Mouse (Mus musculus): ENCODE data around the gene Reep1. TPM values are rescaled to one million over a fixed set of nuclear protein-coding genes. Genes with fewer than 3 reads are reported as not detected.
A peak's percentile ranks its signal among the peaks of the same experiment; 100 is the strongest.

Reep1 gene
- total RNA-seq, 2 experiments from 2014 or later: 17.3 to 18.4 TPM

DNA sequence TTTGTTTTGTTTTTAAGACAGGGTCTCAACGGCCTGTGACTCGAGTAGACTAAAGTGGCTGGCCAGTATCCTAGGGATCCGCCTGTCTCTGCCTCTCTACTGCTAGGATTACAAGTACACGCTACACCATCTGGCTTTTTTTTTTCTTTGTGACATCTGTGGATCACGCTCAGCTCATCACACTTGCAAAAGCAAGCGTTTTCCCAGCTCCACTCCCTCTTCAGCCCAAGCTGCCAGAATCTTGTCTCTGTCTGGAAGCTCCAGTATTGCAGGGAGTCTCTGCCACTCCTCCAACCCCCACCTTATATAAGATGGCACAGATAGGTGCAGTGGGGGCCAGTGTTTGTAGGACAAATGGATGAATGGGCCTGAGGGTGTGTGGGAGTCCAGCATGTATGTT, 64.8 kb downstream of the Reep1 start:
- no peak for DNase-seq
- intact Hi-C loops (cut with DNase I): no loop called here

DNA sequence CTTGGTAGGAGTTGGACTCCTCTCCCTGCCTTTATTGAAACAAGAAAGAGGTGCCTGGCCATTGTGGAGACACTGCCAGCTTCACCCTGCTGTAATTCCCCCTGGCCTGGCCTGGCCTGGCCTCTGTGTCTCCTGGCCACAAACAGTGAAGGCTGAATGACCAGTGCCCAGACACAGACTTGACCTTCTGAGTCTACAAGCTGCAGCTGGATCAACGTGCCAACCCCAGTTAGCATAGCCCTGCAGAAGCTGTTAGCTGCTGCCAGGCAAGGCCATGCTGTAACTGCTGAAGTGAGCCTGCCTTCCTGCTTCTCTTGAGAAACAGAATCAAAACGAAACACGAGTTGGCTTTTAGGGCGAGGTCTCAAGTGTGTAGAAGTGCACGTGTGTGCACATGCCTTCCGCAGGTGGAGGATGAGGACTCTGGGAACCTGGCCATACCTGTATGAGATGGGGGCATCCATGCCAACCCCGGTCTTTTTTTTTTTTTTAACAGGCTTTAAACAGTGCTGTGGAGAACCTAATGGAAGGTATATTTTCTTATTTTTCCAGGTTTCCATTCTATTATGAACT, 65.4 kb downstream of the Reep1 start:
- DNase-seq: no peak
- intact Hi-C loops (cut with DNase I): no loop called here

DNA sequence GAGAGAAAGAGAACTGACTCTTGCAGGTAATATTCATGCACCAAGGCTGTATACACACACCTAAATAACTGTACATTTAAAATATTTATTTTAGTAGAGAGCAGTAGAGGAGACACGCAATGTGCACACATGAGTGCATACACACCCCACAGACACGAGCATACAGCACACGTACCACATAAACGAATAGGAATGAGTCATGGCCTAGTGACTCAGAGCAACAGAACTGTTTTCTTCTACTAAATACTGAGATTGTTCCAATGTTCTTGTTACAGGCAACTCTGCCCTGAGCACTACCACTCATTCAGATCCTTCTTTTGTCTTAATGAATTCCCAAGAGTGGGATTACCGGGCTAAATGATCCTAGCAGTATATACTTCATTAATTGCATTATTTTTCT, 70.7 kb downstream of the Reep1 start:
- intact Hi-C loops (cut with DNase I): no loop called here
- no peak for DNase-seq

DNA sequence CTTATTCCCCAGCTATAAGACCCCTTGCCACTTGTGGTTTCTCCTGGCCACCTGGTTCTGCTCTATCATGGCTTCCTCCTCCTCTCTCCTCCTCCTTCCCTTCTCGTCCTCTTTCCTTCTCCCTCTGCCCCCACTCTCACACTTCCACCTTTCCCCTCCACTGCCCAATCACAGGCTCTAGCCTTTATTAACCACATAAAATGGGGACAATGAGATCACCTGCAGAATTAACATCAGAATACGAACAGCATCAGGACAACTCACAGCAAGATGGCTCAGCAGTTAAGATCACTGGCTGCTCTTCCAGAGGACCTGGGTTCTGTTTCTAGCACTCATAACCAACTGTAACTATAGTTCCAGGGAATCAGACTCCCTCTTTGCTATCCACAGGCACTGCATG, 72.5 kb downstream of the Reep1 start:
- intact Hi-C loops (cut with DNase I): no loop called here

DNA sequence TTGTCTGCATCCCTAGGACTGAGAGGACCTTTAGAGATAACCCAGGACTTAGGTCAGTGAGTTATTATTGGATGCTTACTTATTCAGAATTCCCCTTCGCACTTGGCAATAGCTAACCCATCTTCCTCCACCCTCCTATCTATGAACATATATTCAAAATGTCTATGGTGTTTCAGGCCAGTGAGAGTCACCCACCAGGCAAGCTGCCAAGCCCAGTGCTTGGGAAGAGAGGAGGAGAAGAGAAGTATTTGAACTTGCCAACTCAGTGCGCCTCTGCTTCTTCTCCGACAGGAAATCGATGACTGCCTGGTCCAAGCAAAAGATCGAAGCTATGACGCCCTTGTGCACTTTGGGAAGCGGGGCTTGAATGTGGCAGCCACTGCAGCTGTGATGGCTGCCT, 73.1 kb downstream of the Reep1 start:
- intact Hi-C loops (cut with DNase I): no loop called here

More for the DNA sequence above, 72.5 kb downstream of the Reep1 start:
- DNase-seq: no peak

DNA sequence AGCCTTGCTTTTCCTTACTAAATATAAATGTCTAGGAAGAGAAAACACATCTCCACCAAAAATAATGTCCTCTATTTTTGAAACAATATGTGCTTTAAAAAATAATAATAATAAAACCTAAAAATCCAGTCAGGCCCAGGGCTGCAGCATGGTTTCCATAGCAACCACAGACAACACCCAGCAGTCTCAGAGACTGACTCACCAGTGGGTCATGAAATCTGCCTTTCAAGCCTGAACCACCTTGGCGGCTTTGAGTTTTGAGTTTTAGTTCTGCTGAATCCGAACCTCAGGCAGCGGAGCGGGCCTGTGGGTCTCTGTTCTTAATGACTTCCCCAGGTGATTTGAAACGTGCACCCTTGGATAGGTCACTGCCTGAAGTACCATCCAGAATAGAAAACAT, 75.8 kb downstream of the Reep1 start:
- intact Hi-C loops (cut with DNase I): no loop called here
- no peak for DNase-seq

More for the DNA sequence above, 73.1 kb downstream of the Reep1 start:
- DNase-seq: no peak

DNA sequence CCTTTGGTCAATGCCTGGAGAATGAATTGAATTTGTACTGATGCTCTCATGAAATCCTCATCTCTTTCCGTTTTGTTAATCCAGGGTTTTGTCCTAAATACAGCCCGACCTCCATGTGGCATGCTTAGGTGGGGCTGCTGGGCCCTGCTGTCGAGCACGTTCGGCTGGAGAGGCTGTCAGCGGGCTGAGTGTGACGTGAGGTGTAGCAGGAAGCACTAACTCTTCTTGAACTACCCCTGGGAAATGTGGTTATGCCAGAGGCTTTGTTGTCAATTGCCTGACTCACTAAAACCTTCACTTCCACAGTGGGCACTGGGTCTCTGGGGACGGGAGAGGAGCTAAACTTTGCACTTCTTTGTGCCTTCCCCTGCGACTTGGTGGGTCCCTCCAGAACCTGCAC, 81.0 kb downstream of the Reep1 start:
- intact Hi-C loops (cut with DNase I): no loop called here
- no peak for DNase-seq

DNA sequence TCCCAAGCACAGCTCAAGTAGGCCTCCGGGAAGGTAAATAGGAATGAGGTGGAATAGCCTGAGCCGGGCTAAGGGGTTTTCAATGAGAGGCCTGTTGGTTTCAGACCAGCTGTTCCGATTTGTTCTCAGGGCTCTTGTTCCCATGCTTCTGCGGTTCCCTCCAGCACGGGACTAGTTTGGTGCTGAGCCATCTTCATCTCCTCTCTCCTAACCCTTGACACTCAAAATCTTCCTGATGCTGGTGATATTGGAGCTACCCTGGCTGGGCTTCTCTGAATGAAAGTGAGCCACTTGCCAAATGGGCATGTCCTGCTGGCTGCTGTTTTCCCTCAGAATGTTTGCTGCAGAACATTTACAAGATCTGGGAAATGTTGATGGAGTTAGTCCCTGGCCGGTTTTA, 84.4 kb downstream of the Reep1 start:
- intact Hi-C loops (cut with DNase I): no loop called here

DNA sequence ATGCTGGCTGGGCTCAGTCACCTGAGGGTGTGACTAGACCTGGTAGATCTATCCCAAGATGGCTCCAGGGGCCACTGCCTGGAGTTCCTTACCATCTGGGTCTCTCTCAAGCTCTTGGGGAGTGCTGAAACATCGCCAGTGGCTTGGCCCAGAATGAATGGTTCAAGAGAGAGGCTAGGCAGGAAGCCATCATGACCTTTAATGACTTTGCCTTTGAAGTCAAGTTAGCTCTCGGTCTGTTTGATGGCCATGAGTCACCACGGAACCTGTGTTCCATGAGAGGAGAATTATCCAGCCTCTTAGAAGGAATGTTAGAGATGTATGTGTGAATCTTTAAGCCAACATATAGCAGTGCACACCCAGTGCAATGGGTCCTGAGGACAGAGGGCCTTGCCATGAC, 92.0 kb downstream of the Reep1 start:
- DNase-seq: no peak
- intact Hi-C loops (cut with DNase I): no loop called here

More for the DNA sequence above, 84.4 kb downstream of the Reep1 start:
- DNase-seq: no peak

DNA sequence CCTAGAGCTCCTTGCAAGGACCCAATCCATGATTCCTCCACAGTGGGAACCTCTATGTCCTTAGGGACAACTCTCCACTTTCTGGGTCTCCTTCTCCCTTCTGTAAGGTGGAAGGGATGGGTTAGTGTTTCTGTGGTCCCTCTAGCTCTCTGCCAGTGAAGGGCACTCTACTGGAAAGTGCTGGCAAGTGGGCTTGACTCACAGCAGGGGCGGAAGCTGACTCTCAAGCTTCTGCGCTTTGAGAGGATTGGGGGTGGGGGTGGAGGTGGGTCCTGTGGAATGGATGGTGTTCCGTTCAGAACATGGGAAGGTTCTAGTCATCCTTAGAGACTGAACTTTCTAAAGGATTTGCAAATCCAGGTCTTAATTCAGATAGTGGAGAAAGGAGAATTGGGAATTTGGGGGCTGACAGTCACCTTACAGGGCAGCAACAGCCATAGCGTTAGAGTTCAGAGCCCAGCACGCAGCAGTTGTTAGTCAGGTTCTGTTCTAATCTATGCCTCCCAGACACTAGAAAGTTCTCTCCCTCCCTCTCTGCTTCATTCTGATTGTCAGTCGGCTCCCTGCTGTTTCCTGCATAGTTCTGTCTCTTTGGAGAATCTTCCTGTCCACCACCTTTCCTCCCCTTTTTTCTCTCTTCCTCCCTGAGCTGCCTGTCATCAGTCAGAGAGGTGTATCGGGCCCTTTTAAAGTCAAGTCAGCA, 93.8 kb downstream of the Reep1 start:
- DNase-seq: no peak
- intact Hi-C loops (cut with DNase I): loop anchor here (5.0 to 10.0 kb wide), 7 partner anchors 169 to 654 kb away; partner anchors contain the start of genes Kdm3a and Rnf103

DNA sequence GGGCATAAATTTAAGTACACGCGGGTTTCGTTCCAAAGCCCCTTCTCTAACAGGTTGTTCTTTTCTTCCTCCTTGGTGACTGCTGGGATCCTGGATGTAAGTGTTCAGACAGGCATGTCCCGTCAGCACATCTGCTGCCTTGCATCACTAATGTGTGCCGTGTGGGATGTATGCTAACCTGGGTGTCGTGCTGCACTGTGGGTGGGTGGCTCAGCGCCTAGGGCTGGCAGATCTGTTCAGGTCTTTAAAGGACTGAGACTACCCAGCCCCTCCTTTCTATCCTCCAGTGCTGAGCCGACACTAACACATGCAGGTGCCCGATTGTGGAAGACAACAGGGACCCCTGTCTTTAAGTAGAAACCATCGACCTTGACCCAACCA, 94.3 kb downstream of the Reep1 start:
- no peak for DNase-seq
- intact Hi-C loops (cut with DNase I): loop anchor here (5.0 to 10.0 kb wide), 7 partner anchors 169 to 654 kb away; partner anchors contain the start of genes Kdm3a and Rnf103

DNA sequence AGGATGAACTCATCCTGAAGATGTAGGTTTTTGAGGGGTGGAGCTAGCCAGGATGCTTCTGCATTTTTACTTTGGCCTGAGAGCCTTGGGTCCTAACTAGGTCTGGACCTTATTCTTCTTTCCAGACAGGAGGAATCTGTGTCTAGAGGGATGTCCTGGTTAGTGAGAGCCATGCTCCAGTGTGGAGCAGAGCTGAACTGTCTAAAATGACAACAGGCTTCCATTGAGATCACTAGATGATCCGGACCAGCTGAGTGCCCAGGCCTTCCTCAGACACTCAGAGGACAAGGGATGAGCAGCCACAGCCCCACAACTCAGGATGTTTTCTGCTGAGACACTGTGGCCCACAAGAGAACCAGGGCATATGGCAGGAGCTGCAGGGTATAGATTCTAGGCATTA, 96.2 kb downstream of the Reep1 start:
- no peak for DNase-seq
- intact Hi-C loops (cut with DNase I): loop anchor here (5.0 to 10.0 kb wide), 7 partner anchors 171 to 656 kb away; partner anchors contain the start of genes Kdm3a and Rnf103

DNA sequence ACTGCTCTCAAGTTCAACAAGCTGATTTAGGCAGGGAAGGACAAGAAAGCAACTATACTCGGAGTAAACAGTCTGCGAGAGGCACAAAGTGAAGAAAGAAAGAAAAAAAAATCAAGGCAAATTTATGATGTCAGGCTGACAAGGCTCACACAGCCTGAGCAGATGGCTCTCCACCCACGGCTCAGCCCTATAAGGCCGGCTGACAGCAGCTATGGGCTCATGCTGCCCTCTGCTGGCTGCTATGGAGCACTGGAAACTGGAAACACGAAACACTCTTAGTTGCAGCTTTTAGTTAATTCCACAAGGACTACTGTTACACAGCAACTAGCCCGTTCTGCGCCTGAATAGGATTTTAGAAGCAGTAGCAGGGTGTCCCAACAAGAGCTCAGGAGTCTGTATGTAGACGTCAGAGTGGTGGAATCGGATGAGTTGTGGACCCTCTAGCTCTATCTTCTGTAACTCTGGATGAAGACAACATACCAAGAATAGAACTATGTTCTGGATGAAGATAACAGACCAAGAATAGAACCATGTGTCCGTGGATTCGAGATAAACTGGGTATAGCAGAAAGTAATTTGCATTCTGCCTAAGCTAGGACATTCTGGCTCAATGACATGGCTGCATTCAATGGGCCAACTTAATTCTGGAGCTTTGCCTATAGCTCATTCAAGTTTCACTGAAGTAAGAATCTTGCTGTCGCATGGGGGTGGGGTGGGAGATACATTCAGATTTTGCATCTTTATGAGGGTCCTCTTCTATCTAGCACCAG, 96.9 kb downstream of the Reep1 start:
- intact Hi-C loops (cut with DNase I): loop anchor here (5.0 to 10.0 kb wide), 7 partner anchors 172 to 657 kb away; partner anchors contain the start of genes Kdm3a and Rnf103
- peak; percentile 75 to 79 for DNase-seq

DNA sequence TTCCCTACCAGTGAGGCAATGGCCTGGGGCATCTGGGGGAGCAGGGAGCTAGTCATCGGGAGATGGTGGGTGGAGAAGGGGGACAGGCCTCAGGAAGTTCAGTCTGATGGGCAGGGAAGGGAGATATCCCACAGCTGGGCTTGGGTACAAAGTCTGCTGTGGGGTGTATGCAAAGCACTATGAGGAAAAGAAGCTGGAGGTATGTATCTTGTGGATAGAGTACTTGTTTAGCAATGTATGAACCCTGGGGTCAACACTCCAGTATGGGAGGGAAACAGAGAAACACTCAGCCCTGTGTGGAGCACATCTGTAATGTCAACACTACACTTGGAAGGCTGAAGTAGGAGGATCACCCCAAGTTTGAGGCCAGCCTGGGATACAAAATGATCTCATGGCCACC, 99.4 kb downstream of the Reep1 start:
- no peak for DNase-seq
- intact Hi-C loops (cut with DNase I): loop anchor here (10.0 kb wide), 1 partner anchor 522 kb away; no protein-coding TSS in a partner anchor

DNA sequence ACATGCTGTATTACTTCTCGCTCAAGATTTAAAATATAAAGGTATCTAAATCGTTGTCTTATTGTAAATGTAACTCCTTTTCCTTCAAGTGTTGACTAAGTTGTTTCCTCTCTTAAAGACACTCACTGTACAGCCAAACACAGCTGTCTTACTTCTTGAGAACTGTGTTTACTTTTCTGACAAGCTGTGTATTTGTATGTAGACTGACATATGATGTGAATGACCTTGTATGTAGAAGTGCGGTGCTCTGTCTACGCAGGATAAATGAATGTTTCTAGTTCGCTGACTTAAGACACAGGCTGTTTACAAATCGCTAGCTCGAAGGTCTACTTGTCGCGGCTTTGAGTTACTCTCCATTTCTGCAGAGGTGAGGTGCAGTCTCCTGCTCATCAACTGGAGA, 102.5 kb downstream of the Reep1 start:
- no peak for DNase-seq
- intact Hi-C loops (cut with DNase I): loop anchor here (10.0 kb wide), 1 partner anchor 525 kb away; no protein-coding TSS in a partner anchor

DNA sequence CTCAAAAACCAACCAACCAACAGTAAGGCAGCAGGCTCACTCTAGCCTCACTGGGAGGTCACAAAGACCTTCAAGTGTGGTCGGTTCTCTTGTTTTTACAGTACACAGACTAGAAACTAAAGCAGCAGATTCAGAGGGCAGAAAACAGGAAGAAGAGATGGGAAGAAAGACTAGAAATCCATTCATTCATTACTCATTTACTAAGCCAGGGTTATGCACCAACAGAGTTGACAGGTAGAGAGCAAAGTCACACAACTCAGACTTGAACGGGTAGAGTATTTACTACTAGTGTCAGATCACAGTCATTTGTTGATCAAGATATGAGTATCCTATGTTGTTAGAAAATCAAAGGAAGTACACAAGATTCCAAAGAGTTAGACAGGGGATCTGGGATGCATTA, 105.5 kb downstream of the Reep1 start:
- intact Hi-C loops (cut with DNase I): no loop called here

DNA sequence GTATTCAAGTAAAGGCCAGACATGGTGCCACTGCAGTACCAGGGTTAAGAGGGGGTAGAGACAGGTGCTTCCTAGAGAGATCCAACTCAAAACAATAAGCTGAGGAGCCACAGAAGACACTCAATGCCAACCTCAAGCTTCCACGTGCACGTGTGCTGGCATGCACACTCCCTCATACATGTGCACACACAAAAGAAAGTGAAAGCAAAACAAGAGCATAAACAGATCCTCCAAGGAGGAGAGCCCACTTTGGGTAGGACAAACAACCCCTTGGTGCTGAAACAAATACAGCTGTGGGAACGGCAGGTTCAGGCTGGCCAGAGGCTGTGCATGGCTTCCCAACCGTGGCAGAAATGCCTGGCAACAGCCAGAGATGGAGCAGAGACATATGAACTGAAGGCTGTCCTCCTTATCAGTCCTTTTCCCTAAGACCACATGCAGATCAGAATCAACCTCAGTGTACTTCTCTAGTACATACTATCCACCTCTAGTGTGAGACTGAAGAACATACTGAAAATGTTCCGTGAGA, 112.5 kb downstream of the Reep1 start:
- DNase-seq: no peak
- intact Hi-C loops (cut with DNase I): no loop called here

More for the DNA sequence above, 105.5 kb downstream of the Reep1 start:
- DNase-seq: no peak

DNA sequence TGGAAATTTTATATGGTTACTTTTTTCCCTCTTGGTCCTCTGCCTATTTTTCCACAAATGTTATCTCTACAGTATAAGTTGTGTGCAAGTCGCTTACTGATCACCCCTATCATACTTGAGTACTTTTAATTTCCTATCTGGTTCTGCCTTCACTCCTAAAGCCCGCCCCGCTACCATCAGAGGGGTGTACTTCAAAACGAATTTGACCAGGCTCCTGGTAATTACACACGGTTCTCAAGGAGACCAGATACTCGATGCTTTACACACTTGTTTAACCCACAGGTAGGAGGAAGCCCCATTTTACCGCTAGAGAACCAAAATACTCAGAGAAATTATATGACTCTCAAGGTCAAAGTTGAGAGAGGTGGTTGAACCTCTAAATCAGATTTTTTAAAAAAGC, 115.7 kb downstream of the Reep1 start:
- intact Hi-C loops (cut with DNase I): no loop called here

DNA sequence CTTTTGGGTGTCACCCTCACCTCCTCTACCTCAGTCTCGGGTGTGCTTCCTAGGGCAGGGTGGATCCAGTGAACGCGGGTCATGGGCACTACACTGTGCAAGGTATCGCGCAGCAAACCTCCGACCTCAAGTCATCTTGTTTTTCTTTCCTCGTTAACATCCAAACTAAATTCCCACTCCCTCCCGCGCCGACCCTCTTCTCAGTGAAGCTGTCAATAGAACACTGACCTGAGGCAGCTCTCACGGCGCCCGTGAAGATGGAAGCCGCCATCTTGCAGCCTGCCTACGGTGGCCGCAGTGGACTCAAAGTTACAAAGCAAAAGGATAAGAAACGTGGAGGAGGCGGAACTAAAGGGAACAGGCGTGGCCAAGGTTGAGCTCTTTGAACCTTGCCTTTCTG, 116.1 kb downstream of the Reep1 start:
- intact Hi-C loops (cut with DNase I): no loop called here
- DNase-seq: peak; percentile 82 to 90

More for the DNA sequence above, 115.7 kb downstream of the Reep1 start:
- no peak for DNase-seq

DNA sequence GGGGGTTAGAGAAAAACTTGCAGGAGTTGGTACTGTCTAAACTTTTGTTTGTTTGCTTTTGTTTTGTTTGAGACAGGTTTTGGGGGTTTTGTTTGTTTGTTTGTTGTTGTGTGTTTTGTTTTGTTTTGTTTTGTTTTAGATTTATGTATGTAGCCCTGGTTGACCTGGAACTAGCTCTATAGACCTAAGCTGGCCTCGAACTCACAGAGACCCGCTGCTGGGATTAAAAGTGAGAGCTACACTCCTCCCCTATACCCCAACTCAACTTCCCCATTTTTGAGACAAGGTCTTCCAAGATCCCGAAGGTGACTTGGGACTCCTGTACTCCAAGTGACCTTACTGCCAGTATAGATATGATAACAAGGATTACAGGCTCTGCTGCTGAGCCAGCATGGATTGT, 116.6 kb downstream of the Reep1 start:
- no peak for DNase-seq
- intact Hi-C loops (cut with DNase I): no loop called here

DNA sequence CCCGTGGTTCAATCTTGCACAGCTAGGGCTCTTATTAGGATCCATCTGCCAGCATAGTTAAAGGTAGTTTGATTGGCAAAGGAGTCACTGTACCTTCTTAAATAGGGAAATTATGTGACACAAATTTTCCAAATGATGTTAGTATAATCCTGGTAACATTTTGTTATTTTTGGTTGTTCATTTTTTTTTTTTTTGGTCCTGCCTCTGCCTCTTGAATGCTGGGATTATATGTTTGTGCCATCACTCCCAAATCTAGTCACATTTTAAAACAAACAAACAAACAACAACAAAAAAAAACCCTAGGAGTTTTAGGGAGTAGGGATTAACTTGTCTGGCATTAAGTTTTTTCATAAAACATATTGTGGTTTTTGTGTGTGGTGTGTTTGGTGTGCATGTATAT, 119.5 kb downstream of the Reep1 start, which contains the start of gene Mrpl35:
Gene Mrpl35, minus strand, starts transcription at position 101 of the 400 bp plus-strand sequence.
- intact Hi-C loops (cut with DNase I): no loop called here
- DNase-seq: no peak
